Mouse (Mus musculus) lung, adult 2 months (tissue): ENCODE results near the gene Arhgap27.

Experiments used
- CTCF ChIP-seq: fragments of 200-500 bp; IDR thresholded peaks from 2 replicates; pipeline ENCODE4 v1.5.1; 2011; ENCODE audit warnings: mild to moderate bottlenecking, low read length, control low read depth; ENCODE audit not compliant: insufficient read depth
- POLR2A ChIP-seq: fragments of 200-500 bp; IDR thresholded peaks from 2 replicates; pipeline ENCODE4 v1.6.1; 2011; ENCODE audit warnings: low read depth, mild to moderate bottlenecking, control low read depth, low read length, borderline replicate concordance; ENCODE audit errors: extremely low read depth

- no peak for TF ChIP-seq CTCF
- TF ChIP-seq POLR2A, result no peak
Observed at GRCm38 (mm10) chr11:103312655-103313255, 50.7 kb downstream of the Arhgap27 start.
